Mouse (Mus musculus): ENCODE results near the gene Klk4.

GRCm38 (mm10) chr7:43880912-43881311, at the start of gene Klk4:
- TF ChIP-seq CTCF (IDR thresholded peaks at IDR 0.05; ENCODE audit: low read depth) (no peak), EP300 (IDR thresholded peaks at IDR 0.05; ENCODE audit: low read depth) (no peak)
